Mouse (Mus musculus) C2C12 (cell line): ENCODE data around the gene Rprm. TPM values are rescaled to one million over a fixed set of nuclear protein-coding genes. Genes with fewer than 3 reads are reported as not detected.

Source experiments
- H3K27me3 ChIP-seq: one replicate; pipeline ENCODE4 v1.6.1; 2011; ENCODE audit not compliant: control insufficient read depth, insufficient read depth, insufficient read length
- H3K36me3 ChIP-seq: one replicate; pipeline ENCODE4 v1.6.1; 2011; ENCODE audit not compliant: control insufficient read depth, insufficient read depth
- H3K4me3 ChIP-seq: one replicate; pipeline ENCODE4 v1.5.1; 2011; ENCODE audit warnings: mild to moderate bottlenecking, control low read depth; ENCODE audit not compliant: poor library complexity, insufficient read depth, severe bottlenecking
- H3K79me2 ChIP-seq: one replicate; pipeline ENCODE4 v1.6.1; 2011; ENCODE audit not compliant: control insufficient read depth, insufficient read depth
- H3K79me3 ChIP-seq: one replicate; pipeline ENCODE4 v1.6.1; 2011; ENCODE audit warnings: low read depth, control low read depth
- H3ac ChIP-seq: one replicate; pipeline ENCODE3; 2011; ENCODE audit warnings: low read depth; ENCODE audit not compliant: control insufficient read depth, insufficient read length
- CEBPB ChIP-seq: IDR thresholded peaks from one replicate; pipeline ENCODE4 v1.6.1; 2011; ENCODE audit warnings: low read depth, mild to moderate bottlenecking, control low read depth, moderate library complexity
- CTCF ChIP-seq: IDR thresholded peaks from one replicate; pipeline ENCODE4 v1.5.1; 2011; ENCODE audit not compliant: control insufficient read depth, insufficient read depth, insufficient read length
- FOSL1 ChIP-seq: IDR thresholded peaks from one replicate; pipeline ENCODE4 v1.8.0; 2011; ENCODE audit warnings: mild to moderate bottlenecking, low read length; ENCODE audit not compliant: poor library complexity, insufficient read depth, severe bottlenecking
- MAX ChIP-seq: IDR thresholded peaks from one replicate; pipeline ENCODE4 v1.6.1; 2011; ENCODE audit warnings: mild to moderate bottlenecking, control low read depth
- MYOD1 ChIP-seq: IDR thresholded peaks from one replicate; pipeline ENCODE4 v1.6.1; 2011; ENCODE audit warnings: low read depth; ENCODE audit not compliant: control insufficient read depth, insufficient read length
- MYOG ChIP-seq: IDR thresholded peaks from one replicate; pipeline ENCODE4 v1.6.1; 2011; ENCODE audit not compliant: control insufficient read depth, insufficient read length; ENCODE audit errors: extremely low read depth
- USF1 ChIP-seq: IDR thresholded peaks from one replicate; pipeline ENCODE4 v1.6.1; 2011; ENCODE audit warnings: low read depth, mild to moderate bottlenecking, control low read depth, moderate library complexity
- polyA plus RNA-seq: library from polyadenylated mRNA; unstranded; fragments of >200 nt; fragmentation: generic; extraction: Trizol; gene quantifications from one replicate; pipeline ENCODE4 v1.2.1, GENCODE M21; 2012; ENCODE audit warnings: missing spikeins

Rprm gene
- polyA plus RNA-seq, 1 experiment = not detected

GRCm38 (mm10) chr2:54071526-54071925 lies 13.8 kb downstream of the Rprm start:
- no peak overlapping the region for H3K4me3 ChIP-seq
- H3K36me3 ChIP-seq = no peaks in the 10 kb centered on the region
- H3K79me3 ChIP-seq = no peaks in the 10 kb centered on the region
- no peak overlapping the region for H3ac ChIP-seq
- no peaks in the 10 kb centered on the region for H3K79me2 ChIP-seq
- no peaks in the 10 kb centered on the region for H3K27me3 ChIP-seq
- TF ChIP-seq MYOG (no peak), USF1 (no peak), FOSL1 (no peak)

- Histone ChIP-seq H3K4me3 (no peak overlapping the region), H3K79me3 (no peaks in the 10 kb centered on the region), H3ac (no peak overlapping the region), H3K36me3 (no peaks in the 10 kb centered on the region), H3K27me3 (no peaks in the 10 kb centered on the region), H3K79me2 (no peaks in the 10 kb centered on the region)
- TF ChIP-seq MAX = no peak
- no peak for TF ChIP-seq CTCF
- no peak for TF ChIP-seq CEBPB
- TF ChIP-seq MYOG = no peak
- no peak for TF ChIP-seq MYOD1
- TF ChIP-seq FOSL1 = no peak
- no peak for TF ChIP-seq USF1
These were observed 22.9 kb downstream of the Rprm start for GRCm38 (mm10) chr2:54062421-54062820.

GRCm38 (mm10) chr2:54061039-54061438 lies 24.3 kb downstream of the Rprm start:
- H3K27me3 ChIP-seq = no peaks in the 10 kb centered on the region
- H3ac ChIP-seq = no peak overlapping the region
- TF ChIP-seq MYOD1 = no peak
- TF ChIP-seq CTCF = no peak
- TF ChIP-seq MAX = no peak
- no peak for TF ChIP-seq CEBPB
- no peak for TF ChIP-seq FOSL1
- TF ChIP-seq USF1 = no peak
- no peak for TF ChIP-seq MYOG

More at GRCm38 (mm10) chr2:54061039-54061438, 24.3 kb downstream of the Rprm start:
- Histone ChIP-seq H3K36me3 (no peaks in the 10 kb centered on the region), H3K4me3 (no peak overlapping the region), H3K79me2 (no peaks in the 10 kb centered on the region), H3K79me3 (no peaks in the 10 kb centered on the region)
